Mouse (Mus musculus) forebrain, embryonic 11.5 days (tissue): ENCODE results near the gene Limch1. TPM values are rescaled to one million over a fixed set of nuclear protein-coding genes. Genes with fewer than 3 reads are reported as not detected.

Experiments
- ATAC-seq: fragments of 200-750 bp; cut with Nextera tagmentation; replicated peaks from 2 replicates; pipeline ENCODE4 v1.8.0; 2017; ENCODE audit warnings: moderate TSS enrichment; ENCODE audit not compliant: low FRiP score
- DNase-seq: peaks from one replicate; pipeline ENCODE4 v3.0.0-alpha.2; 2017; ENCODE audit warnings: low spot score
- H3K27ac ChIP-seq: fragments of 300-500 bp; sonication (generic); 2 replicates; pipeline ENCODE4 v1.5.1; 2014; ENCODE audit warnings: low read depth, low read length
- H3K27me3 ChIP-seq: fragments of 300-500 bp; sonication (generic); 2 replicates; pipeline ENCODE4 v1.6.1; 2014; ENCODE audit warnings: mild to moderate bottlenecking, low read length, mixed read lengths; ENCODE audit not compliant: control insufficient read depth, insufficient read depth
- H3K36me3 ChIP-seq: fragments of 300-500 bp; sonication (generic); 2 replicates; pipeline ENCODE4 v1.6.1; 2014; ENCODE audit warnings: mild to moderate bottlenecking, low read length, moderate library complexity, mixed read lengths; ENCODE audit not compliant: control insufficient read depth, insufficient read depth
- H3K4me1 ChIP-seq: fragments of 300-500 bp; sonication (generic); replicated peaks from 2 replicates; pipeline ENCODE4 v1.6.1; 2014; ENCODE audit warnings: low read length, mixed read lengths; ENCODE audit not compliant: control insufficient read depth, insufficient read depth
- H3K4me2 ChIP-seq: fragments of 300-500 bp; sonication (generic); 2 replicates; pipeline ENCODE4 v1.6.1; 2014; ENCODE audit warnings: low read depth, mild to moderate bottlenecking, low read length, moderate library complexity, mixed read lengths; ENCODE audit not compliant: severe bottlenecking
- H3K4me3 ChIP-seq: fragments of 300-500 bp; sonication (generic); 2 replicates; pipeline ENCODE4 v1.5.1; 2014; ENCODE audit warnings: low read depth, low read length
- H3K9ac ChIP-seq: fragments of 300-500 bp; sonication (generic); 2 replicates; pipeline ENCODE4 v1.6.1; 2014; ENCODE audit warnings: low read length
- H3K9me3 ChIP-seq: fragments of 300-500 bp; sonication (generic); 2 replicates; pipeline ENCODE4 v1.6.1; 2016; ENCODE audit warnings: low read length, mixed read lengths; ENCODE audit not compliant: control insufficient read depth
- WGBS: fragments of 180-500 bp; shearing (Covaris S2); extraction: QIAGEN DNeasy Blood & Tissue Kit; methylation state at CpG from one replicate; pipeline ENCODE4 v1.1.7; 2014; 5-methylcytosine and 5-hydroxymethylcytosine counted together
- polyA plus RNA-seq: library from polyadenylated mRNA; unstranded; fragments of >200 nt; fragmentation: Nextera tagmentation; extraction: Ambion mirVana; gene quantifications from 2 replicates; pipeline ENCODE4 v1.2.1, GENCODE M21; 2014

Gene Limch1
- polyA plus RNA-seq, 1 experiment from 2014 or later, result 41.7 TPM

GRCm38 (mm10) chr5:66889337-66889736, 143.7 kb downstream of the Limch1 start:
- Histone ChIP-seq H3K4me3 (no peak overlapping the region), H3K4me2 (no peak overlapping the region), H3K36me3 (no peaks in the 10 kb centered on the region), H3K27ac (no peak overlapping the region), H3K9ac (no peak overlapping the region), H3K9me3 (no peaks in the 10 kb centered on the region), H3K27me3 (no peaks in the 10 kb centered on the region), H3K4me1 (no peaks in the 10 kb centered on the region; the same call in 1 of the 2 replicates)
- DNase-seq (no peak), ATAC-seq (no peak)
- WGBS, result 82% methylated on average over 11 of the region's 11 CpGs

DNA sequence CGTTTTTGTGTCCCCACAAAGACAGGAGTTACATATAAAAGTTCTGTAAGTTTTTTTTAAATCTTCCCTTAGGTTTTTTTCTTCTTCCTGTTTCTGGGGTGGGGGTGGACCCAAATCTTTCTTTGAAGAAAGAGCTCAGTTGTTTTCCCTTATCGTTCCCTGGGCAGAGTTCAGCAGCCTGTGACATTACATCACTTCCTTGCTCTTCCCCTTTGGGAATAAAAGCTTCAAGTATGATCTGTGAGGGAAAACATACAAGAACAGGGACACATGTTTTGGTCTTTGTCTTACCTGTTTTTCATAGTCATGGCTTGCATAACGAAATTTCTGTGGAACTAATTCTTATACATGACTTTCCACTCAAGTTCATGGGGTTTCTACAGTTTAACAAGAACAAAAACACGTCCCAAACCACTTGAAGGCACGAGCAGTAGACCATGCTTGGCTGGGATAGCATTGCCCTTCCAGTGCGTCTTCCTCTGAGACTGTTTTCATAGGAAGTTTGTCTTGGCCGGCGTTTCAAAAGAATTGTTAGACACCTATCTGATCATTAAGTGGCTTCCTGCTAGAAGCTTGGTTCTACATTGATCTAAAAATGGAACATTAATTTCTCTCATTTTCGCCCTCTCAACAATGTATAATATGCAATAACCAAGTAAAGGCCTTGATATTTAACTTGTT, 150.0 kb downstream of the Limch1 start:
- WGBS, result 82% methylated on average over 9 of the region's 9 CpGs
- no peak overlapping the region for H3K4me3 ChIP-seq
- no peak for ATAC-seq

GRCm38 (mm10) chr5:66897584-66897983, 152.0 kb downstream of the Limch1 start:
- Histone ChIP-seq H3K4me3 (no peak overlapping the region), H3K27ac (no peak overlapping the region), H3K36me3 (no peaks in the 10 kb centered on the region), H3K4me2 (no peak overlapping the region), H3K9ac (no peak overlapping the region), H3K27me3 (no peaks in the 10 kb centered on the region), H3K9me3 (no peaks in the 10 kb centered on the region), H3K4me1 (no peaks in the 10 kb centered on the region)
- no peak for ATAC-seq
- DNase-seq, result no peak
- WGBS, result 91% methylated on average over 5 of the region's 5 CpGs

More for the DNA sequence above, 150.0 kb downstream of the Limch1 start:
- DNase-seq, result no peak
- Histone ChIP-seq H3K27me3 (no peaks in the 10 kb centered on the region), H3K27ac (no peak overlapping the region), H3K9ac (no peak overlapping the region), H3K4me1 (no peaks in the 10 kb centered on the region), H3K4me2 (no peak overlapping the region), H3K9me3 (no peaks in the 10 kb centered on the region), H3K36me3 (no peaks in the 10 kb centered on the region)

GRCm38 (mm10) chr5:66898252-66898651, 152.6 kb downstream of the Limch1 start:
- no peaks in the 10 kb centered on the region for H3K27me3 ChIP-seq
- no peaks in the 10 kb centered on the region for H3K4me1 ChIP-seq
- H3K9me3 ChIP-seq, result no peaks in the 10 kb centered on the region
- H3K9ac ChIP-seq, result no peak overlapping the region
- no peak overlapping the region for H3K27ac ChIP-seq
- no peak overlapping the region for H3K4me2 ChIP-seq
- H3K4me3 ChIP-seq, result no peak overlapping the region
- H3K36me3 ChIP-seq, result no peaks in the 10 kb centered on the region
- ATAC-seq (no peak), DNase-seq (no peak)
- WGBS, result 81% methylated on average over 1 of the region's 1 CpGs

DNA sequence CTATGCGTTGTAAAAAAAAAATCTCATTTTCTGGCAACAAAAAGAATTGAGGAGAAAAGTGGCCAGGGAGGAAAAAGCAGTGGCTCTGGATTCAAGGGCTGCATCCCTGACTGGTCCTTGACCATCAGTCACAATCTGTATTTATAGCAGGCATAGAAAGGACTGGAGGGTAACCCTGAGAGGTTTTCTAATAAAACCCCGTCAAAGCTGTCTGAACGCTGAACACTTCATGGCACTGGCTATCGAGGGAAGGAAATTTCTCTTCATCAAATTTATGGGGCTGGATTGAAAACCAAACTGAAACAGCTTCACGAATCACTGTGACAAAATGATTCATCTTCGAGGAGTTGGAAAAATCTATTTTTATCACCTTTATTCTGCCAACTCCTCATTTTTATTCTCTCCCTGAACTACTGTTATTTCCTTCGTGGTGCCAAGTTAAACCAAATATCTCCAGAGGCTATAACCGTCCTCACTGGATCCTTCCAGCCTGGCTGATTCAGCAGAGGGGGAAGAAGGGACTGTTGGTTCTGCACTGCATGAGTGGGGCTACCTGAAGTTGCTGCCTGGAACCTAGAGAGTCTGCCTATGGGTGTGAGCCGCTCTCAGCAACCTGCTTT, 153.3 kb downstream of the Limch1 start:
- WGBS, result 90% methylated on average over 9 of the region's 9 CpGs

GRCm38 (mm10) chr5:66901116-66901515, 155.5 kb downstream of the Limch1 start:
- WGBS, result 90% methylated on average over 4 of the region's 4 CpGs
- Histone ChIP-seq H3K27ac (no peak overlapping the region), H3K9me3 (no peaks in the 10 kb centered on the region), H3K4me1 (no peaks in the 10 kb centered on the region), H3K9ac (no peak overlapping the region), H3K27me3 (no peaks in the 10 kb centered on the region), H3K4me2 (no peak overlapping the region), H3K4me3 (no peak overlapping the region), H3K36me3 (no peaks in the 10 kb centered on the region)
- ATAC-seq (no peak), DNase-seq (no peak)

More for the DNA sequence above, 153.3 kb downstream of the Limch1 start:
- ATAC-seq (no peak), DNase-seq (no peak)
- Histone ChIP-seq H3K36me3 (no peaks in the 10 kb centered on the region), H3K27me3 (no peaks in the 10 kb centered on the region), H3K4me3 (no peak overlapping the region), H3K4me2 (no peak overlapping the region), H3K4me1 (no peaks in the 10 kb centered on the region), H3K27ac (no peak overlapping the region), H3K9ac (no peak overlapping the region), H3K9me3 (no peaks in the 10 kb centered on the region)

DNA sequence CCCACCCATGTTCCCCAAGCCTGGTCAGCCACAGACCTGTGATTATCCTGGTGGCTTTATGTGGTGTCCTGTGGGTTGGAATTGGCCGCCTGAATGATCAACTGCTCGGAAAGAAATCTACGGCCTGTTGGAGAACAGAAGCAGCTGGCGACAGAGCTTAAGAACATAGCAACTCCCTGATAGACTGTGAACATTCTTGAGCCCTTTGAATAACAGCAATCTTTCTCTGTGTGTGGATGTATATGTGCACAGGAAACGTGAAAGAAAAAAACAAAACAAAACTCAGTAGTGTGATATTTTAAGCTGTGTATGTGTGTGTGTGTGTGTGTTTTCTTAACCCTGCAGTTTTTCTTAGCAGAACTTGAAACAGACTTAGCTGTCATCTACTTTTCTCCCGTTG, 159.2 kb downstream of the Limch1 start:
- no peaks in the 10 kb centered on the region for H3K27me3 ChIP-seq
- H3K4me1 ChIP-seq, result no peaks in the 10 kb centered on the region
- no peaks in the 10 kb centered on the region for H3K36me3 ChIP-seq
- no peak overlapping the region for H3K4me3 ChIP-seq
- no peak overlapping the region for H3K4me2 ChIP-seq
- no peak for DNase-seq
- no peaks in the 10 kb centered on the region for H3K9me3 ChIP-seq
- no peak overlapping the region for H3K27ac ChIP-seq
- ATAC-seq, result no peak
- 88% methylated on average over 6 of the region's 6 CpGs for WGBS
- no peak overlapping the region for H3K9ac ChIP-seq

- H3K36me3 ChIP-seq, result no peaks in the 10 kb centered on the region
- DNase-seq, result no peak
- 88% methylated on average over 9 of the region's 9 CpGs for WGBS
Observed at GRCm38 (mm10) chr5:66908883-66909282, 163.3 kb downstream of the Limch1 start.

GRCm38 (mm10) chr5:66909962-66910361, 164.3 kb downstream of the Limch1 start:
- ATAC-seq, result no peak
- Histone ChIP-seq H3K27me3 (no peaks in the 10 kb centered on the region), H3K4me3 (no peak overlapping the region), H3K27ac (no peak overlapping the region), H3K9me3 (no peaks in the 10 kb centered on the region), H3K4me1 (no peaks in the 10 kb centered on the region), H3K36me3 (no peaks in the 10 kb centered on the region), H3K4me2 (no peak overlapping the region), H3K9ac (no peak overlapping the region)
- WGBS, result 70% methylated on average over 2 of the region's 2 CpGs
- DNase-seq, result no peak

More at GRCm38 (mm10) chr5:66908883-66909282, 163.3 kb downstream of the Limch1 start:
- no peak overlapping the region for H3K4me2 ChIP-seq
- ATAC-seq, result no peak
- no peak overlapping the region for H3K9ac ChIP-seq
- no peaks in the 10 kb centered on the region for H3K27me3 ChIP-seq
- H3K4me3 ChIP-seq, result no peak overlapping the region
- H3K9me3 ChIP-seq, result no peaks in the 10 kb centered on the region
- H3K4me1 ChIP-seq, result no peaks in the 10 kb centered on the region
- H3K27ac ChIP-seq, result no peak overlapping the region
